Mouse (Mus musculus) erythroblast, embryonic 14.5 days (primary cell): ENCODE measurements around the gene Aak1.

Experiments
- GATA1 ChIP-seq: IDR thresholded peaks from 2 replicates; pipeline ENCODE4 v1.6.1; 2012; ENCODE audit warnings: low read length, inconsistent platforms, mixed read lengths
- TAL1 ChIP-seq: IDR thresholded peaks from 3 replicates; pipeline ENCODE4 v1.6.1; 2012; ENCODE audit warnings: low read length, inconsistent platforms, mixed read lengths

- TF ChIP-seq TAL1: no peak
- no peak for TF ChIP-seq GATA1
Measured at GRCm38 (mm10) chr6:87042337-87043130, 193.2 kb downstream of the Aak1 start, which contains the start of gene Gfpt1.
